Mouse (Mus musculus) spleen, postnatal 10 days (tissue): Measurements from ENCODE around the gene Dpf3.

ENCODE experiments used
- DNase-seq, 2 experiments: peaks; one replicate each; pipeline ENCODE4 v3.0.0; 2021 to 2022; ENCODE audit warnings: low spot score in 2 of 2

The Dpf3 gene

DNA sequence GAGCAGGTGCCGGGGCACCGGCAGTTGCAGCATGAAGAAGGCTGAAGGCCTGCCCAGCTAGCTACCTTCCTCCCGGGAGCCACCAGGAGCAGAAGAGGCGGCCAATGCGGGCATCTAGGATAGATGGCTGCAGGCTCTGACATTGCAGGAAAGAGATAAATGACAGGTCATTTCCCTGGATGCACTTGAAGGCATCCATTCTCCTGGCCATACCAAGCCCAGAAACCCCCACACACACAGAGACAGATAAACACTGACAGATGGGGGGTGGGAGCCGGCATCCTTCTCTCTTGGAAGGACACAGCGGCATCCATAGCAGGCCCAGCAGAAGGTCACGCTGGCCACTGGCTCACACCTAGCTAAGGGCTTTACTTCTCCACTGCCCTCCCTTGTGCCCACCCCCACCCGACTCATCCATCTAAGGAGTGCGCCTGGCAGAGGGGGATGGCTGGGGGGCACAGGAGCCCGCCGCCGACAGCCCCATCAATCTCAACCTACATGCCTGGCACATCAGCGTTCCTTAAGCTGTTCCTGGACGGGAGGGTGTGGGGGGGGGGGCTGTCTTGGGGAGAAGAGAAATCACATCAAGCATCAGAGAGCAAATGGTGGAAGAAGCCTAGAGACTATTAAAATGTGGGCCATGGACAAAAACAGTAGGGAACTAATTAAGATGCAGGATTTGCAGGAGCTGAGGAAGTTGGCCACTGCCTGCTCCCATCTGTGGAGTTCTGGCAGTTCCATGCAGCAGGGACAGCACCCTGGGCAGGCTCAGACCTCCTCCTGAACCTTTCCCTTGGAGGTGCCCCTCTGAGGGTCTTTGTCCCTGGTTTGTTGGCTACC lies 145.3 kb downstream of the Dpf3 start:
- no peak for DNase-seq

- DNase-seq = no peak
Observed at GRCm38 (mm10) chr12:83340960-83341359, 146.6 kb downstream of the Dpf3 start.

GRCm38 (mm10) chr12:83338345-83338744 lies 149.2 kb downstream of the Dpf3 start:
- DNase-seq = no peak

GRCm38 (mm10) chr12:83337776-83338149 lies 149.8 kb downstream of the Dpf3 start:
- no peak for DNase-seq

- no peak for DNase-seq
Observed at GRCm38 (mm10) chr12:83337077-83337775, 150.3 kb downstream of the Dpf3 start.

GRCm38 (mm10) chr12:83330056-83330455 lies 157.5 kb downstream of the Dpf3 start:
- no peak for DNase-seq

DNA sequence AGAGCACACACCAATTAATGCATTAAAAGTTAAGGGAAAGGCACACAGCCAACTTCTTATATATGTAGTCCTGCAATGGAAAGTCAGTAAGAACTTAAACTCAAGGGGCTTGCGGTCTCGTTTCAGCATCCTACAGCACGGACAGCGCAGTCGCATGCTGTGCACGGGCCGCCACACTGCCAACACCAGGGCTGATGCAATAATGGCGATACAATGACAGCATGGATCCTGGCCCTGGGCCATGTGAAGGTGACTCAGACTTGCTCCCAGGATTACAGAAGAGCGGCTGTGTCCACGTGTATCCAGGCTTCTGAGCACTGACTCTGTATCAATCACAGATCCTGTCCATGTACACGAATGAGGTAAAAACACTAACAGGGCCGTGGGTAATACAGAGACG lies 158.6 kb downstream of the Dpf3 start:
- DNase-seq = no peak

- DNase-seq = no peak
Observed at GRCm38 (mm10) chr12:83328491-83328890, 159.0 kb downstream of the Dpf3 start.

- DNase-seq = no peak
Observed at GRCm38 (mm10) chr12:83327451-83327850, 160.1 kb downstream of the Dpf3 start.

GRCm38 (mm10) chr12:83320725-83321124 lies 166.8 kb downstream of the Dpf3 start:
- DNase-seq = no peak

DNA sequence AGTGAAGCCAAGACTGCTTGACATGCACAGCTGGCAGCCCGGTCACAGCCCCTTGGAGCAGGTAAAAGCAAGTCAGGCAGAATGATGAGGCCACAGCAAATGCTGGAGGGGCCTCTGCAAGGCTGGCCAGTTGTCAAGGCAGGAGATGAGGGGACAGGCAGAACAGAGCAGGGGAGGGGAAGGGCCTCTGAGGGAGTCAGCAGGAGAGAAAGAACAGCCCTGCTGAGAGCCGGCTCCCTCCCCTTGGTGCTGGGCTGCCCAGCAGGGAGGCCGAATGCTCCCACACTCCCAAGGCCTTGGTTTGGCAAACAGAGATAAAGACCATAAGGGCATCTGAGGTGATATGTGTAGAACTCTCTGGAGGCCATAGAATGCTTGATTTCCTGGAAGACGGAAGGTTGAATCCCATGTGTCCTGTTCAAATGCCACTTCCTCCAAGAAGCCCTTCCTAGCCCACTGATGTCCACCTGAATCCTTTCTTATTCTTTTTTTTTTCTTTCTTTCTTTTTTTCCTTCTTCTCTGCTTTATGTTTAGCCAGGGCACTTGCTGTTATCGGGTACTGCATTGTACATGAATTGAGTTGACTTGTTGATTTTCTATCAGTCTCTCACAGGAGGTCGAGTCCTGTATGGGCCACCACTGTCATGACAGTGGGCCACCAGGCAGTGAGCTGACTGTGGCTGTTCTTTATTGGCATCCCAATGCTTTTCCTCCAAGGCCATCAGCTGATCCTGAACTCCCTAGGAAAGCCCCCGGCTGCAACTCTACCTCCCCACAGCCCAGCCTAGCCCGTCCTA lies 169.7 kb downstream of the Dpf3 start:
- DNase-seq = peak; percentile 38 to 49

- no peak for DNase-seq
Observed at GRCm38 (mm10) chr12:83314666-83315065, 172.8 kb downstream of the Dpf3 start.

GRCm38 (mm10) chr12:83312818-83313217 lies 174.7 kb downstream of the Dpf3 start:
- DNase-seq = no peak

GRCm38 (mm10) chr12:83310567-83310966 lies 176.9 kb downstream of the Dpf3 start:
- no peak for DNase-seq

DNA sequence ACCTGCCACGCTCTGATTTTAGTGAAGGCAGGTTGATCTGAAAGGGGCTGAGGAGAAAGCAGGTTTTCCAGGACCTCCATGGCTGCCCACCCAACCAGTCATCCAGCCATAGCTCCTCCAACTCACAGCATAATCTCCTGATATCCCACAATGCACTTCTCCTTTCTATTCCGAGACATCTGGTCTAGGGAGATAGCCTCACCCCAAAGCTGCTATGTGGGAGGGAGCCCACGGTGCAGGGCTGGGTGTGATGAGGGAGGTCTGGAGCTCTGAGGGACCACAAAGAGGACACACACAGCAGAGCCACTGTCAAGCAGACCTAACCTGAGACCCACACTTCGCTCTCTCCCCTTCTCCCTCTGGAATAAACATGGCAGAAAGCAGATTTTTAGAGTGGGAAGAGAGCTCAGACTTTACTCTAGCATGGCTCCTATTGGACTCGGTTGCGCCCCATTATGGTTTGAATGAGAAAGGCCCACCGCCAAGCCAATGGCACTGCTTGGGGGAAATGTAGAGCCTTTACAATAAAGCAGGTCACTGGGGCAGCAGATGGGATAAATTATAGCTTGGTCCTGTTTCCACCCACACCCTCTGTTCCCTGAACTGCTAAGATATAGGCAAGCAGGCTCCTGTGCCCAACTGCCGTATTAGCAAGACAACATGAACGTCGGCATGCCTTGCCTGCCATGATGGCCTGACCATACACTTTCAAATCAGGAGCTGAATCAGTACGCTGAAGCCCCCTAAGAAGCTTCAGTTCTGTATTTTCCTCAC lies 178.3 kb downstream of the Dpf3 start:
- peak; percentile 45 to 59 for DNase-seq

- peak; percentile 40 to 45 for DNase-seq
Observed at GRCm38 (mm10) chr12:83308627-83309026, 178.9 kb downstream of the Dpf3 start.

DNA sequence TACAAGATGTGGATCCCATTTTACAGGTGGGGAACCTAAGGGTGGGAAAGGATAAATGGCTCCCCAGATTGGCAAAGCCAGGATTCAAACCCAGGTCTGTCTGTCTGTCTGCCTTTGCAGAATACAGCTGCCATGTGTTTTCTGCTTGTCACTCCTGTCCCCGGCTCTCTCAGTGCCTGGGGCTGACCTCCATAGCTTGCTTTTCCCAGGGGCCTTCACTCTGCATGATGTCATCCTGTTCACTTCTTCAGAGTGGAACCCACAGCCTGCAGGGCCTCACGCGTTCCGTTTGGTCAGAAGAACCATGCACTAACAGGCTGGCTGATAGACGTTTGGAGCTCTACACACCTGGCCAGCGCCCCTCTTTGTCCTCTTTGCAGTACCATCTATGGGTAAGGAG lies 184.3 kb downstream of the Dpf3 start:
- no peak for DNase-seq

DNA sequence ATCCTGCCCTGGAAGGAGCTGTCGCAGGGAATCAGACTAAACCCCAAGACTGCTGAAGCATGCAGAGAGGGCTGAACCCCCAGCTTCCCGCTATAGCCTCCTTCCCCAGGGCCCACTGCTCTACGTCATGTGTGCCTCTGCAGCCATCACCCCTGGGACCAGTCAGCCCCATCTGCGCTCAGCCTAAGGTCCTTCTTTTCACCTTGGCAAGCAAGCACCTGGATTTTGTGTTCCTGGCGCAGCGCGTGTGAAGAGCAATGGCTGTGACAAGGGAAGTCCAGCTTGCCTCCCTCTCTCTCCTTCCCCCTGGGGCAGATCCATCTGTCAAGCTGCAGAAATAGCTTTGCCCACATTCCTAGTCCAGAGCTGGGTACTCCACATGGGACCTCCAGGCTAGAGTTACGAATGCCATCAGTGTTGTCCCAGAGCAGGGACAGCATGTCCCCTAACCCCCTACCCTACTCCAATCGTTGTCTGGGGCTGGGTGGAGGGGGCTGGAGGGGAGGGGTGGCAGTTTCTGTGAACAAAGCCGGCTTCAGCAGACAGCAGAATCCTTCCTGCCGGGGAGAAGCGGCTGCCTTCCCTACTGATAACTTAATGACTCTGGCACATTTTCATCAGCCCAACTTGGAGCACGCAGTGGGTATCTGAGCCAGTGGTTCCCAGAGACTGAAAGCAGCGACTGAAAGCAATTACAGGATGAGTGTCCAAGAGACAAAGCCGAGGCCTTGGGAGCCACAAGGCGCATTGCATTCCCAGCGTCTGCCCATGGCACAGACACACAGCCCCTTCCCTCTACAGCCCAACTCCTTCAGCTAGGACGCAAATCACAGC lies 185.0 kb downstream of the Dpf3 start:
- DNase-seq = no peak

DNA sequence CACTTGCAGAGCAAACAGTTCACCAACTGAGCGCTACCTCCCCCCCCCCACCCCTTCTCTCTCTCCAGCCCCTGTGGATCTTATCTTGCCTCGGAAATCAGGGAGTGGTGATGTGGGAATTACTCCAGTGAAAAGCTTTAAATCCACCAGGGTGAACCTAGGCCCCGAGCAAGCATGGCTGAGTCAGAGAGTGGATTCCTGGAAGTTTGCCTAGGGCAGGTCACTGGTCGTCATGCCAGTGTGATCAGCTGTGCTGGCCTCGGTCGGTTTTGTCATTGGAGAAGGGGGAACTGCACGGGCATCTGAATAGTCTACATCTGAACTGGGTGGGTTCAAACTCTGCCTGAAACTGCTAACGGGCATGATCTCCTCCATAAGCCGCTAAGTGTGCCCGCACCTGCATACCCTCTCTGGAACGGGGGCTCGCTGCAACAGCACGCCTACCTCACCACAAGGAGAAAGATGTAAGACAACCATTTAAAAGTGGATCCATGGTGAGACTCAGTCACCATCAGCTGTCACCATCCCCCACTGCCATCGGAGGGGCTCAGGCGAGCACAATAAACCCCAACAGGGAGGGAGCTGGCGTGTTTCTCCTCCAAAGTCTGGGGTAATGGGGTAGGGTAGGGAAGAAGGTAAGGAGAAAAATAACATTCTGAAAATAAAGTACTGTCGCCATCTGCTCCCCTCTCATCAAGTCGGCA lies 185.7 kb downstream of the Dpf3 start:
- DNase-seq = no peak

- no peak for DNase-seq
Observed at GRCm38 (mm10) chr12:83298358-83298757, 189.2 kb downstream of the Dpf3 start.
